Mouse (Mus musculus) cortical plate, adult 2 months (tissue): ENCODE results near the gene Doc2g.

Source experiments
- CTCF ChIP-seq: fragments of 200-500 bp; IDR thresholded peaks from 2 replicates; pipeline ENCODE4 v1.5.1; 2011; ENCODE audit warnings: mild to moderate bottlenecking, control low read depth, low read length; ENCODE audit not compliant: insufficient read depth; ENCODE audit errors: extremely low read depth
- POLR2A ChIP-seq: fragments of 200-500 bp; IDR thresholded peaks from 2 replicates; pipeline ENCODE4 v1.6.1; 2011; ENCODE audit warnings: mild to moderate bottlenecking, low read length, control low read depth; ENCODE audit not compliant: insufficient read depth; ENCODE audit errors: extremely low read depth

GRCm38 (mm10) chr19:3980309-3980708 lies 22.8 kb upstream of the Doc2g start:
- TF ChIP-seq CTCF (peak; percentile 74), POLR2A (no peak)
